Mouse (Mus musculus) left cerebral cortex, adult 11 months (tissue): Measurements from ENCODE around the gene Amfr.

ENCODE experiments used
- DNase-seq: peaks from one replicate; pipeline ENCODE4 v3.0.0; 2022; ENCODE audit warnings: low spot score

Amfr gene

GRCm38 (mm10) chr8:93932873-93933272 is 79.8 kb downstream of the Amfr start:
- peak; percentile 70 for DNase-seq

GRCm38 (mm10) chr8:93931336-93931735 is 81.3 kb downstream of the Amfr start:
- no peak for DNase-seq

GRCm38 (mm10) chr8:93929233-93929632 is 83.4 kb downstream of the Amfr start:
- no peak for DNase-seq

- no peak for DNase-seq
These were observed 87.1 kb downstream of the Amfr start for GRCm38 (mm10) chr8:93925513-93925912.

- peak; percentile 73 for DNase-seq
These were observed 88.7 kb downstream of the Amfr start for GRCm38 (mm10) chr8:93923897-93924334.
